ENCODE assay signal across 24 mouse cellular contexts in genomic region chr10:21535631-21536030, GRCm38 (mm10). TPM values are rescaled to one million over a fixed set of nuclear protein-coding genes. Genes with fewer than 3 reads are reported as not detected.
A peak's percentile ranks its signal among the peaks of the same experiment; 100 is the strongest.
DNase-seq lines count a peak whose midpoint lies in the region; ATAC-seq lines count a peak whose summit lies in the region.
"Had no signal": no experiment of that assay in that cellular context is flagged by ENCODE, and none has a peak within 500 bp of the region (broad histone marks: within the 10 kb centered on the region; RNA-seq: fewer than 3 reads in every experiment).

No protein-coding gene starts in this region.

- H3K36me3 ChIP-seq in intestine, embryonic 14.5 days (ENCODE audit: control insufficient read depth, insufficient read depth, low read length): no peaks in the 10 kb centered on the region
- H3K36me3 ChIP-seq in intestine, embryonic 15.5 days: no peaks in the 10 kb centered on the region
- no peaks in the 10 kb centered on the region for H3K36me3 ChIP-seq in midbrain, embryonic 14.5 days (ENCODE audit: control insufficient read depth, insufficient read depth, low read length)
- H3K36me3 ChIP-seq: embryonic facial prominence, embryonic 15.5 days; forebrain, embryonic 10.5 days; heart, embryonic 13.5 days; hindbrain, embryonic 12.5 days had no signal

- WGBS in intestine, embryonic 14.5 days: 47% methylated on average over 5 of the region's 5 CpGs
- 62% methylated on average over 5 of the region's 5 CpGs for WGBS in intestine, embryonic 15.5 days
- WGBS in midbrain, embryonic 14.5 days: 72% methylated on average over 5 of the region's 5 CpGs

- H3K4me3 ChIP-seq in intestine, embryonic 14.5 days (ENCODE audit: low read depth, low read length): no peak overlapping the region
- H3K4me3 ChIP-seq in intestine, embryonic 15.5 days (replicated peaks): no peak overlapping the region
- no peak overlapping the region for H3K4me3 ChIP-seq in midbrain, embryonic 14.5 days (replicated peaks; ENCODE audit: low read depth, low read length)
- H3K4me3 ChIP-seq: embryonic facial prominence, embryonic 15.5 days; erythroblast, embryonic 14.5 days; forebrain, embryonic 10.5 days; gastrocnemius, adult 2 months; heart, embryonic 13.5 days; hindbrain, embryonic 12.5 days had no signal

- no peaks in the 10 kb centered on the region for H3K4me1 ChIP-seq in intestine, embryonic 14.5 days (replicated peaks; ENCODE audit: control insufficient read depth, insufficient read depth, low read length)
- no peaks in the 10 kb centered on the region for H3K4me1 ChIP-seq in intestine, embryonic 15.5 days (replicated peaks)
- H3K4me1 ChIP-seq in midbrain, embryonic 14.5 days (ENCODE audit: control insufficient read depth, insufficient read depth, low read length): no peaks in the 10 kb centered on the region
- H3K4me1 ChIP-seq: embryonic facial prominence, embryonic 15.5 days; heart, embryonic 13.5 days; hindbrain, embryonic 12.5 days had no signal

- peak; percentile 29 for DNase-seq in intestine, embryonic 14.5 days (ENCODE audit: low spot score)
- peak; percentile 62 for DNase-seq in CD4-positive, CD25-positive, alpha-beta regulatory T cell, adult 2 months (ENCODE audit: low read depth, low spot score)
- peak; percentile 32 for DNase-seq in MN1 (ENCODE audit: low spot score)
- no peak for DNase-seq in midbrain, embryonic 14.5 days
- DNase-seq in retina, embryonic 14.5 days (ENCODE audit: low spot score): no peak
- no peak for DNase-seq in right cerebral cortex, postnatal 36 days (ENCODE audit: low spot score in 2 of 2)
- DNase-seq: adrenal gland, postnatal 14 days; cerebellum, adult 11-12 months; cerebellum, adult 9-10 months; cerebellum, postnatal 25 days; gastrocnemius, adult 2 months; gastrocnemius, postnatal 25 days; heart, postnatal 36 days had no signal

- H3K9ac ChIP-seq in intestine, embryonic 14.5 days (ENCODE audit: low read length): no peak overlapping the region
- H3K9ac ChIP-seq in intestine, embryonic 15.5 days: no peak overlapping the region
- H3K9ac ChIP-seq in midbrain, embryonic 14.5 days (replicated peaks; ENCODE audit: low read length): no peak overlapping the region
- H3K9ac ChIP-seq: embryonic facial prominence, embryonic 15.5 days; heart, embryonic 13.5 days; hindbrain, embryonic 12.5 days had no signal

- no peak overlapping the region for H3K4me2 ChIP-seq in intestine, embryonic 14.5 days (ENCODE audit: low read length)
- H3K4me2 ChIP-seq in intestine, embryonic 15.5 days (replicated peaks): no peak overlapping the region
- no peak overlapping the region for H3K4me2 ChIP-seq in midbrain, embryonic 14.5 days (ENCODE audit: low read length)
- H3K4me2 ChIP-seq: embryonic facial prominence, embryonic 15.5 days; heart, embryonic 13.5 days; hindbrain, embryonic 12.5 days had no signal

- H3K27ac ChIP-seq in intestine, embryonic 14.5 days (ENCODE audit: low read depth): no peak overlapping the region
- no peak overlapping the region for H3K27ac ChIP-seq in intestine, embryonic 15.5 days
- no peak overlapping the region for H3K27ac ChIP-seq in midbrain, embryonic 14.5 days (replicated peaks; ENCODE audit: low read depth, low read length)
- H3K27ac ChIP-seq: embryonic facial prominence, embryonic 15.5 days; forebrain, embryonic 10.5 days; gastrocnemius, adult 2 months; heart, embryonic 13.5 days; hindbrain, embryonic 12.5 days had no signal

- H3K27me3 ChIP-seq in intestine, embryonic 14.5 days (replicated peaks; ENCODE audit: control insufficient read depth, insufficient read depth, low read length): no peaks in the 10 kb centered on the region
- no peaks in the 10 kb centered on the region for H3K27me3 ChIP-seq in intestine, embryonic 15.5 days (replicated peaks)
- H3K27me3 ChIP-seq in midbrain, embryonic 14.5 days (ENCODE audit: control insufficient read depth, insufficient read depth, low read length): no peaks in the 10 kb centered on the region
- H3K27me3 ChIP-seq: embryonic facial prominence, embryonic 15.5 days; heart, embryonic 13.5 days; hindbrain, embryonic 12.5 days had no signal

- no peaks in the 10 kb centered on the region for H3K9me3 ChIP-seq in intestine, embryonic 14.5 days (ENCODE audit: control insufficient read depth, low read length)
- H3K9me3 ChIP-seq in intestine, embryonic 15.5 days: no peaks in the 10 kb centered on the region
- no peaks in the 10 kb centered on the region for H3K9me3 ChIP-seq in midbrain, embryonic 14.5 days (ENCODE audit: control insufficient read depth, low read length)
- H3K9me3 ChIP-seq: embryonic facial prominence, embryonic 15.5 days; forebrain, embryonic 10.5 days; heart, embryonic 13.5 days; hindbrain, embryonic 12.5 days had no signal

- ATAC-seq in intestine, embryonic 14.5 days (replicated peaks; ENCODE audit: low FRiP score, low TSS enrichment, low read depth): no peak
- ATAC-seq in intestine, embryonic 15.5 days: no peak
- ATAC-seq in inflammation-experienced regulatory T-cells, adult 6 months: peak; percentile 75
- no peak for ATAC-seq in midbrain, embryonic 14.5 days (ENCODE audit: low FRiP score, low TSS enrichment)
- ATAC-seq: forebrain, embryonic 14.5 days; hindbrain, embryonic 16.5 days; intestine, postnatal 0 days had no signal

RNA-seq across cellular contexts. Expression of gene 1700020N01Rik, which starts 57.3 kb away (rescaled TPM):
- not detected in 2 replicates for polyA plus RNA-seq in intestine, embryonic 14.5 days (2014; fragmentation: Nextera tagmentation; extraction: Ambion mirVana)
- polyA plus RNA-seq in intestine, embryonic 15.5 days (2015; fragmentation: Nextera tagmentation; extraction: Ambion mirVana): not detected in 2 replicates
- polyA plus RNA-seq in inflammation-experienced regulatory T-cells, adult 6 months (2017; shearing (Covaris generic)): not detected
- polyA plus RNA-seq in midbrain, embryonic 14.5 days (2014; fragmentation: Nextera tagmentation; extraction: Ambion mirVana): not detected in 2 replicates
- polyA plus RNA-seq: embryonic facial prominence, embryonic 15.5 days; erythroblast, embryonic 14.5 days; forebrain, embryonic 10.5 days; forebrain, embryonic 14.5 days; heart, embryonic 13.5 days; heart, postnatal 0 days; hindbrain, embryonic 12.5 days; hindbrain, embryonic 16.5 days had no signal

Comparison
In these comparisons a context has a peak if more than half of its experiments do, and no peak if none do; other contexts are left out.
1. DNase-seq: peak in intestine, embryonic 14.5 days (single experiment), CD4-positive, CD25-positive, alpha-beta regulatory T cell, adult 2 months (single experiment) and MN1 (single experiment); none in midbrain, embryonic 14.5 days (single experiment), retina, embryonic 14.5 days (single experiment) and right cerebral cortex, postnatal 36 days (0 of 2).